Mouse (Mus musculus) heart, adult 9 months (tissue): ENCODE data around the gene C2cd4a.

ENCODE experiments used
- DNase-seq, 2 experiments: peaks; one replicate each; pipeline ENCODE4 v3.0.0; 2022; ENCODE audit warnings: low spot score in 2 of 2

Gene C2cd4a

GRCm38 (mm10) chr9:67834535-67834934 is 2.4 kb upstream of the C2cd4a start:
- no peak for DNase-seq

- DNase-seq = no peak
Measured at GRCm38 (mm10) chr9:67831359-67832045, 628 bp downstream of the C2cd4a start.

- no peak for DNase-seq
Measured at GRCm38 (mm10) chr9:67830411-67831358, 1.4 kb downstream of the C2cd4a start.

GRCm38 (mm10) chr9:67828182-67828581 is 3.9 kb downstream of the C2cd4a start:
- no peak for DNase-seq

- DNase-seq = no peak
Measured at GRCm38 (mm10) chr9:67825527-67825926, 6.6 kb downstream of the C2cd4a start.

- no peak for DNase-seq
Measured at GRCm38 (mm10) chr9:67823131-67823530, 9.0 kb downstream of the C2cd4a start.

- DNase-seq = no peak
Measured at GRCm38 (mm10) chr9:67818668-67818950, 13.5 kb downstream of the C2cd4a start.

GRCm38 (mm10) chr9:67817898-67818667 is 14.0 kb downstream of the C2cd4a start:
- peak; percentile 40 to 41 for DNase-seq

- no peak for DNase-seq
Measured at GRCm38 (mm10) chr9:67816172-67816928, 15.8 kb downstream of the C2cd4a start.

GRCm38 (mm10) chr9:67813665-67814337 is 18.3 kb downstream of the C2cd4a start:
- DNase-seq = peak; percentile 72 to 86

GRCm38 (mm10) chr9:67813171-67813570 is 19.0 kb downstream of the C2cd4a start:
- DNase-seq = peak in 1 of 2 experiments; percentile 23

- DNase-seq = peak in 1 of 2 experiments; percentile 33
Measured at GRCm38 (mm10) chr9:67811116-67811515, 21.0 kb downstream of the C2cd4a start.

- no peak for DNase-seq
Measured at GRCm38 (mm10) chr9:67810527-67810926, 21.6 kb downstream of the C2cd4a start.

- no peak for DNase-seq
Measured at GRCm38 (mm10) chr9:67807000-67807399, 25.1 kb downstream of the C2cd4a start.

GRCm38 (mm10) chr9:67802241-67802640 is 29.9 kb downstream of the C2cd4a start:
- DNase-seq = peak in 1 of 2 experiments; percentile 27

GRCm38 (mm10) chr9:67799078-67799819 is 32.9 kb downstream of the C2cd4a start:
- no peak for DNase-seq

- DNase-seq = no peak
Measured at GRCm38 (mm10) chr9:67795205-67795675, 36.9 kb downstream of the C2cd4a start.

- DNase-seq = no peak
Measured at GRCm38 (mm10) chr9:67794668-67795067, 37.5 kb downstream of the C2cd4a start.

- no peak for DNase-seq
Measured at GRCm38 (mm10) chr9:67794216-67794615, 37.9 kb downstream of the C2cd4a start.

GRCm38 (mm10) chr9:67793501-67793900 is 38.6 kb downstream of the C2cd4a start:
- DNase-seq = no peak
